Mouse (Mus musculus) ES-E14 (cell line): ENCODE data around the gene Magi1. TPM values are rescaled to one million over a fixed set of nuclear protein-coding genes. Genes with fewer than 3 reads are reported as not detected.

Experiments
- DNase-seq: peaks from one replicate; pipeline ENCODE4 v3.0.0-alpha.2; 2013; ENCODE audit warnings: low read depth, low spot score
- H3K27ac ChIP-seq: 2 replicates; pipeline ENCODE4 v1.5.1; 2012; ENCODE audit warnings: low read depth, mild to moderate bottlenecking, low read length, moderate library complexity, mixed read lengths; ENCODE audit not compliant: poor library complexity, insufficient read depth, severe bottlenecking
- H3K36me3 ChIP-seq: 2 replicates; pipeline ENCODE4 v1.6.1; 2012; ENCODE audit warnings: mild to moderate bottlenecking, low read length, moderate library complexity, mixed read lengths; ENCODE audit not compliant: control insufficient read depth, poor library complexity, insufficient read depth, severe bottlenecking
- H3K4me1 ChIP-seq, 2 experiments: fragments of 150-350 bp in 1 of 2; sonication (generic) in 1 of 2; 2 replicates each; pipeline ENCODE4 v1.6.1; 2012; ENCODE audit warnings: low read length in 2 of 2, mild to moderate bottlenecking in 1 of 2, mixed read lengths in 1 of 2; ENCODE audit not compliant: control insufficient read depth in 2 of 2, insufficient read depth in 2 of 2, poor library complexity in 1 of 2
- H3K4me3 ChIP-seq, 2 experiments: fragments of 150-350 bp in 1 of 2; sonication (generic) in 1 of 2; 2 replicates each; pipeline ENCODE4 v1.5.1; 2012; ENCODE audit warnings: low read length in 2 of 2, low read depth in 1 of 2, mild to moderate bottlenecking in 1 of 2, mixed read lengths in 1 of 2; ENCODE audit not compliant: insufficient read depth in 1 of 2, poor library complexity in 1 of 2, severe bottlenecking in 1 of 2
- H3K9ac ChIP-seq: 2 replicates; pipeline ENCODE4 v1.6.1; 2012; ENCODE audit warnings: low read depth, mild to moderate bottlenecking, low read length, mixed read lengths; ENCODE audit not compliant: poor library complexity, insufficient read depth, severe bottlenecking
- H3K9me3 ChIP-seq: fragments of 150-350 bp; sonication (generic); 2 replicates; pipeline ENCODE4 v1.6.1; 2012; ENCODE audit warnings: low read depth, mild to moderate bottlenecking, low read length; ENCODE audit not compliant: control insufficient read depth, insufficient read depth
- CHD2 ChIP-seq: IDR thresholded peaks from 2 replicates; pipeline ENCODE4 v1.6.1; 2014; ENCODE audit warnings: mild to moderate bottlenecking, low read depth, low read length, inconsistent platforms
- HCFC1 ChIP-seq: IDR thresholded peaks from 2 replicates; pipeline ENCODE4 v1.6.1; 2012; ENCODE audit warnings: low read length, inconsistent platforms, borderline replicate concordance; ENCODE audit not compliant: insufficient read depth
- MAFK ChIP-seq: IDR thresholded peaks from 2 replicates; pipeline ENCODE4 v1.6.1; 2014; ENCODE audit warnings: mild to moderate bottlenecking, low read depth, low read length, inconsistent platforms; ENCODE audit not compliant: insufficient read depth
- ZC3H11A ChIP-seq: IDR thresholded peaks from 2 replicates; pipeline ENCODE4 v1.6.1; 2012; ENCODE audit warnings: low read depth, mild to moderate bottlenecking, inconsistent platforms, low read length, borderline replicate concordance
- ZNF384 ChIP-seq: IDR thresholded peaks from 2 replicates; pipeline ENCODE4 v1.6.1; 2012; ENCODE audit warnings: low read depth, low read length, inconsistent platforms
- in situ Hi-C, 2 experiments: fragments of 600-800 bp; cut with MboI; formaldehyde crosslinking; loops; one replicate each; pipeline ENCODE4 v1.15.1; 2025; ENCODE audit warnings: low sequenced_read_pairs in 2 of 2, inconsistent platforms in 1 of 2; ENCODE audit not compliant: unreplicated experiment in 2 of 2
- total RNA-seq: library from RNA; depleted of rRNA; stranded (reverse); fragments of 300-350 nt; gene quantifications from 2 replicates; pipeline ENCODE4 v1.2.3, GENCODE M21; 2012

Gene Magi1
- total RNA-seq, 1 experiment, result 14.6 TPM

DNA sequence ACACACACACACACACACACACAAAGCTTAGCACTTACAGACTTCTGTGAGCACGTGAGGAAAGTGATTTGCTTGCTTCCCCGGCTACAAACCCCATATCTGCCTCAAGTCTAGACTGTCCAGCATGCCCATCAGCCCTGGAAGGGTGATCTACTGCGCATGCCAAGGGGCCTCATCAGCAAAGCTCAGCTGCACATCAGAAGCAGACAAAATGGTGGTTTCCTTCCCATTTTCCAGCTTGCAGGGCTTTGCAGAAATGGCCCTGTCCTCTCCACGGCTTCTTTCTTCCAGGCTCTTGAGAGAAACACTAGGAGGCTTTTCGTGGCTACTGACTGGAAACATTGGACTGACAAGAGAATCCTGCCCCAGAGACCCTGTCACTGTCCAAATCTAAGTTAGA is 149.6 kb downstream of the Magi1 start:
- H3K9ac ChIP-seq, result no peak overlapping the region
- H3K27ac ChIP-seq, result no peak overlapping the region
- in situ Hi-C loops, result no loop called here
- TF ChIP-seq CHD2 (no peak), ZC3H11A (no peak), ZNF384 (no peak), HCFC1 (no peak), MAFK (no peak)
- no peak overlapping the region for H3K4me3 ChIP-seq
- H3K36me3 ChIP-seq, result no peaks in the 10 kb centered on the region; the same call in 1 of the 2 replicates
- no peak for DNase-seq
- peaks cover 0 to 8% of the 10 kb centered on the region in 2 experiments; a peak in 2 of 4 replicates for H3K4me1 ChIP-seq
- no peaks in the 10 kb centered on the region for H3K9me3 ChIP-seq

GRCm38 (mm10) chr6:94131999-94132398 is 151.7 kb downstream of the Magi1 start:
- H3K4me3 ChIP-seq, result no peak overlapping the region
- DNase-seq, result no peak
- in situ Hi-C loops, result no loop called here
- no peaks in the 10 kb centered on the region; the same call in 1 of the 2 replicates for H3K36me3 ChIP-seq
- H3K9me3 ChIP-seq, result no peaks in the 10 kb centered on the region
- H3K27ac ChIP-seq, result no peak overlapping the region
- TF ChIP-seq MAFK (no peak), ZNF384 (no peak)
- no peak overlapping the region for H3K9ac ChIP-seq
- peaks cover 0 to 5% of the 10 kb centered on the region in 2 experiments; a peak in 2 of 4 replicates for H3K4me1 ChIP-seq

DNA sequence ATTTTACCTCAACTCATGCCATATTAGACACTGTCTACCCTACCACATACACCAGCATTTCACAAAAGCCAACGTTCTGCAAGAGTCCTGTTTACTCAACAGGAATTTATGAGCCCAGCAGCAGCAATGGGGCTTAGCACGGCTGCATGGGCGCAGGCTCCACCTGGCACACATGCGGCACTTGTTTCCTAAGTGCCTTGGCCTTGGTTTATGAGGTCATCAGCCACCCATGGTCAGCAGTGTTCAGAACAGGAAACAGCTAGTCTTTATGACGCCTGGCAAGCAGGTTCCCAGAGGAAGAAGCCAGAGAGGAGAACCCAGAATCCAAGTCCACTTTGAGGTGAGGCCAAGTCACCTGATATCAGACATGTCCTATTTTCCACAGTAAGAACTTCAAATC is 153.3 kb downstream of the Magi1 start:
- H3K9ac ChIP-seq, result no peak overlapping the region
- H3K4me3 ChIP-seq, result no peak overlapping the region
- H3K4me1 ChIP-seq, result no peaks in the 10 kb centered on the region; a peak in 1 of 4 replicates
- DNase-seq, result no peak
- TF ChIP-seq CHD2, result no peak
- no peak for TF ChIP-seq ZNF384
- TF ChIP-seq MAFK, result no peak
- TF ChIP-seq HCFC1, result no peak
- TF ChIP-seq ZC3H11A, result no peak
- in situ Hi-C loops, result no loop called here
- H3K27ac ChIP-seq, result no peak overlapping the region
- no peaks in the 10 kb centered on the region for H3K9me3 ChIP-seq
- no peaks in the 10 kb centered on the region; the same call in 1 of the 2 replicates for H3K36me3 ChIP-seq

DNA sequence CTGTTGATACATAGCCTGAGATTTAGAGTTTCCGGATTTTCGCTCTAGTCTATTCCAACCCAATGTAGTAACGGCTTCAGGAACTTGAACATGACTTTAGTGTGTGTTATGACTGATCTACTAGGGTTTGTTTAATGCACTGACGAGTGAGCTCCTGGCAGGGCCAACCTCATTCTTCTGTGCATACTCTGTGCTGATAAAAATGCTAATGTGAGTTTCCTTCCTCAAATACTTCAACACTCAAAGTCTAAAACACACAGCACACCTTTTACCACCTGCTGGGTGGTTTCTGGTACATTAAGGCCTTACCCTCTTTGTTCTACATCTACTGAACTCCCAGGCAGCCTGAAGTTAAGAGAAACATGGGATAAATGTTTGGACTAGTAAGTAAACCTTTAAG is 157.0 kb downstream of the Magi1 start:
- TF ChIP-seq HCFC1 (no peak), CHD2 (no peak), ZC3H11A (no peak), ZNF384 (no peak), MAFK (no peak)
- in situ Hi-C loops, result no loop called here
- Histone ChIP-seq H3K9me3 (no peaks in the 10 kb centered on the region), H3K4me3 (no peak overlapping the region), H3K36me3 (no peaks in the 10 kb centered on the region), H3K9ac (no peak overlapping the region), H3K27ac (no peak overlapping the region), H3K4me1 (no peaks in the 10 kb centered on the region; a peak in 1 of 4 replicates)
- DNase-seq, result no peak

DNA sequence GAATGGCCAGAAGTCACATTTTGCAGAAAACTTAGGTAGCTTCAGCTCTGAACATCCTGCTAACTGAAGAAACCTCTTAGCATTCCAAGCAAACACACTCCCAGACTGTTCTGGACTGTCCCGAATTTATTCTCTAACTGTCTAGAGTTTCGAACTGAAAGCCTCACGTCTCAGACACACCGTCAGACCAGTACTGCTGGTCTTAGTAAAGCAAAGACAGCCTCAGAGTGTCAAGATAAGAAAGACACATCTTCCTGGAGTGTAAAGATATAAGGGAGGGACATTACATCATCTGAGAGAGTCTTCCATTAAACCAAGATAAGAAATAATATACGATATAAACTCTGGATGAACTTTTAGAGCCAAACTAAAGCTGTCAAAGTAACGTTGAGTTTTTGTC is 158.6 kb downstream of the Magi1 start:
- no peak for TF ChIP-seq ZC3H11A
- H3K9ac ChIP-seq, result no peak overlapping the region
- no peaks in the 10 kb centered on the region; a peak in 1 of 4 replicates for H3K4me1 ChIP-seq
- no peak overlapping the region for H3K4me3 ChIP-seq
- in situ Hi-C loops, result no loop called here
- H3K9me3 ChIP-seq, result no peaks in the 10 kb centered on the region
- no peaks in the 10 kb centered on the region for H3K36me3 ChIP-seq
- no peak overlapping the region for H3K27ac ChIP-seq
- DNase-seq, result no peak
